Mouse (Mus musculus) lung, embryonic 16.5 days (tissue): Measurements from ENCODE around the gene Prrg2. TPM values are rescaled to one million over a fixed set of nuclear protein-coding genes. Genes with fewer than 3 reads are reported as not detected.

Source experiments
- ATAC-seq: fragments of 200-750 bp; cut with Nextera tagmentation; 2 replicates; pipeline ENCODE4 v1.8.0; 2017; ENCODE audit warnings: low read depth, mild to moderate bottlenecking, moderate library complexity
- H3K27ac ChIP-seq: fragments of 300-500 bp; sonication (generic); 2 replicates; pipeline ENCODE4 v1.5.1; 2014; ENCODE audit warnings: mild to moderate bottlenecking, control low read depth, low read length
- H3K27me3 ChIP-seq: fragments of 300-500 bp; sonication (generic); 2 replicates; pipeline ENCODE4 v1.6.1; 2014; ENCODE audit warnings: low read depth, low read length, mixed read lengths; ENCODE audit not compliant: control insufficient read depth, insufficient read depth
- H3K36me3 ChIP-seq: fragments of 300-500 bp; sonication (generic); 2 replicates; pipeline ENCODE4 v1.6.1; 2014; ENCODE audit warnings: low read length; ENCODE audit not compliant: control insufficient read depth, insufficient read depth
- H3K4me1 ChIP-seq: fragments of 300-500 bp; sonication (generic); replicated peaks from 2 replicates; pipeline ENCODE4 v1.6.1; 2014; ENCODE audit warnings: low read length, mixed read lengths; ENCODE audit not compliant: control insufficient read depth, insufficient read depth
- H3K4me2 ChIP-seq: fragments of 300-500 bp; sonication (generic); 2 replicates; pipeline ENCODE4 v1.6.1; 2014; ENCODE audit warnings: low read depth, low read length, control low read depth
- H3K4me3 ChIP-seq: fragments of 300-500 bp; sonication (generic); 2 replicates; pipeline ENCODE4 v1.5.1; 2014; ENCODE audit warnings: mild to moderate bottlenecking, low read length, control low read depth
- H3K9ac ChIP-seq: fragments of 300-500 bp; sonication (generic); 2 replicates; pipeline ENCODE4 v1.6.1; 2014; ENCODE audit warnings: low read length, control low read depth
- H3K9me3 ChIP-seq: fragments of 300-500 bp; sonication (generic); 2 replicates; pipeline ENCODE4 v1.6.1; 2016; ENCODE audit warnings: low read length; ENCODE audit not compliant: control insufficient read depth
- WGBS: fragments of 180-500 bp; shearing (Covaris S2); extraction: QIAGEN DNeasy Blood & Tissue Kit; methylation state at CpG from one replicate; pipeline ENCODE4 v1.1.7; 2014; 5-methylcytosine and 5-hydroxymethylcytosine counted together
- polyA plus RNA-seq: library from polyadenylated mRNA; unstranded; fragments of >200 nt; fragmentation: Nextera tagmentation; extraction: Ambion mirVana; gene quantifications from 2 replicates; pipeline ENCODE4 v1.2.1, GENCODE M21; 2015

Prrg2 gene
- polyA plus RNA-seq, 1 experiment from 2014 or later, result 28.7 TPM

GRCm38 (mm10) chr7:45092048-45092447 lies 29.6 kb upstream of the Prrg2 start, which contains the start of gene Rcn3:
TSS of gene Rcn3 (minus strand) at chr7:45092221.
- under 1% methylated on average over 16 of the region's 16 CpGs for WGBS
- peak; percentile 98 for ATAC-seq
- peaks cover 20% of the 10 kb centered on the region for H3K4me1 ChIP-seq

GRCm38 (mm10) chr7:45091001-45091990 lies 28.8 kb upstream of the Prrg2 start:
- peak overlapping the region; percentile 74 for H3K4me2 ChIP-seq
- peak overlapping the region; percentile 64 for H3K4me3 ChIP-seq
- H3K9me3 ChIP-seq, result no peaks in the 10 kb centered on the region
- ATAC-seq, result peak; percentile 62
- H3K27me3 ChIP-seq, result no peaks in the 10 kb centered on the region
- H3K27ac ChIP-seq, result peak overlapping the region; percentile 81
- peaks cover 20% of the 10 kb centered on the region for H3K4me1 ChIP-seq
- WGBS, result 7% methylated on average over 35 of the region's 35 CpGs
- peak overlapping the region; percentile 80 for H3K9ac ChIP-seq
- peaks cover 22% of the 10 kb centered on the region for H3K36me3 ChIP-seq

More at GRCm38 (mm10) chr7:45092048-45092447, 29.6 kb upstream of the Prrg2 start, which contains the start of gene Rcn3:
- H3K9ac ChIP-seq, result peak within 1 kb of the TSS; percentile 80
- no peaks in the 10 kb centered on the region for H3K9me3 ChIP-seq
- peak within 1 kb of the TSS; percentile 64 for H3K4me3 ChIP-seq
- peak within 1 kb of the TSS; percentile 74 for H3K4me2 ChIP-seq
- peaks cover 16% of the 10 kb centered on the region for H3K36me3 ChIP-seq
- no peaks in the 10 kb centered on the region for H3K27me3 ChIP-seq
- H3K27ac ChIP-seq, result peak within 1 kb of the TSS; percentile 81

GRCm38 (mm10) chr7:45090251-45090977 lies 27.9 kb upstream of the Prrg2 start:
- peaks cover 20% of the 10 kb centered on the region for H3K4me1 ChIP-seq
- H3K4me3 ChIP-seq, result peak overlapping the region; percentile 64
- peak overlapping the region; percentile 74 for H3K4me2 ChIP-seq
- H3K27me3 ChIP-seq, result no peaks in the 10 kb centered on the region
- no peaks in the 10 kb centered on the region for H3K9me3 ChIP-seq
- ATAC-seq, result no peak
- peak overlapping the region; percentile 81 for H3K27ac ChIP-seq
- peaks cover 27% of the 10 kb centered on the region for H3K36me3 ChIP-seq
- H3K9ac ChIP-seq, result peak overlapping the region; percentile 80
- WGBS, result 69% methylated on average over 13 of the region's 13 CpGs

- no peak for ATAC-seq
- no peak overlapping the region for H3K4me3 ChIP-seq
- H3K27me3 ChIP-seq, result no peaks in the 10 kb centered on the region
- H3K4me2 ChIP-seq, result no peak overlapping the region
- H3K9me3 ChIP-seq, result no peaks in the 10 kb centered on the region
- no peak overlapping the region for H3K27ac ChIP-seq
- peaks cover 32% of the 10 kb centered on the region for H3K36me3 ChIP-seq
- 89% methylated on average over 17 of the region's 17 CpGs for WGBS
- H3K9ac ChIP-seq, result no peak overlapping the region
- H3K4me1 ChIP-seq, result peaks cover 19% of the 10 kb centered on the region
Observed at GRCm38 (mm10) chr7:45088597-45088996, 26.1 kb upstream of the Prrg2 start.

GRCm38 (mm10) chr7:45086084-45086483 lies 23.6 kb upstream of the Prrg2 start:
- Histone ChIP-seq H3K9ac (no peak overlapping the region), H3K36me3 (peaks cover 38% of the 10 kb centered on the region), H3K27me3 (no peaks in the 10 kb centered on the region), H3K4me3 (no peak overlapping the region), H3K9me3 (no peaks in the 10 kb centered on the region), H3K4me2 (no peak overlapping the region), H3K4me1 (peaks cover 13% of the 10 kb centered on the region), H3K27ac (no peak overlapping the region)
- 78% methylated on average over 4 of the region's 4 CpGs for WGBS
- no peak for ATAC-seq

GRCm38 (mm10) chr7:45083300-45083890 lies 20.9 kb upstream of the Prrg2 start:
- 75% methylated on average over 22 of the region's 22 CpGs for WGBS
- Histone ChIP-seq H3K4me3 (no peak overlapping the region), H3K4me1 (peaks cover 7% of the 10 kb centered on the region; the same call in 1 of the 2 replicates), H3K9me3 (no peaks in the 10 kb centered on the region), H3K36me3 (peaks cover 34% of the 10 kb centered on the region), H3K27me3 (no peaks in the 10 kb centered on the region), H3K4me2 (no peak overlapping the region), H3K9ac (peak overlapping the region; percentile 13; the same call in 1 of the 2 replicates), H3K27ac (0 out of 2 replicates have a peak overlapping the region, but pooled peaks have one; percentile 16)
- ATAC-seq, result no peak

- WGBS, result 64% methylated on average over 25 of the region's 25 CpGs
- Histone ChIP-seq H3K9me3 (no peaks in the 10 kb centered on the region), H3K4me2 (0 out of 2 replicates have a peak overlapping the region, but pooled peaks have one; percentile 14), H3K27me3 (no peaks in the 10 kb centered on the region), H3K4me3 (no peak overlapping the region), H3K4me1 (peaks cover 7% of the 10 kb centered on the region; the same call in 1 of the 2 replicates), H3K27ac (peak overlapping the region; percentile 76), H3K36me3 (peaks cover 30% of the 10 kb centered on the region), H3K9ac (peak overlapping the region; percentile 45)
- peak; percentile 30 for ATAC-seq
Observed at GRCm38 (mm10) chr7:45082401-45083299, 20.2 kb upstream of the Prrg2 start.

- Histone ChIP-seq H3K27ac (no peak overlapping the region), H3K4me1 (peaks cover 7% of the 10 kb centered on the region; the same call in 1 of the 2 replicates), H3K9ac (no peak overlapping the region), H3K9me3 (no peaks in the 10 kb centered on the region), H3K4me3 (no peak overlapping the region), H3K27me3 (no peaks in the 10 kb centered on the region), H3K36me3 (peaks cover 28% of the 10 kb centered on the region), H3K4me2 (no peak overlapping the region)
- no peak for ATAC-seq
- WGBS, result 50% methylated on average over 5 of the region's 5 CpGs
Observed at GRCm38 (mm10) chr7:45081016-45081415, 18.5 kb upstream of the Prrg2 start.
